Mouse (Mus musculus) embryo, embryonic 9.5 days (tissue): ENCODE measurements around the gene Anapc2.

Experiments used
- DNase-seq: peaks from one replicate; pipeline ENCODE4 v3.0.0-alpha.2; 2017; ENCODE audit errors: extremely low spot score

Gene Anapc2

DNA sequence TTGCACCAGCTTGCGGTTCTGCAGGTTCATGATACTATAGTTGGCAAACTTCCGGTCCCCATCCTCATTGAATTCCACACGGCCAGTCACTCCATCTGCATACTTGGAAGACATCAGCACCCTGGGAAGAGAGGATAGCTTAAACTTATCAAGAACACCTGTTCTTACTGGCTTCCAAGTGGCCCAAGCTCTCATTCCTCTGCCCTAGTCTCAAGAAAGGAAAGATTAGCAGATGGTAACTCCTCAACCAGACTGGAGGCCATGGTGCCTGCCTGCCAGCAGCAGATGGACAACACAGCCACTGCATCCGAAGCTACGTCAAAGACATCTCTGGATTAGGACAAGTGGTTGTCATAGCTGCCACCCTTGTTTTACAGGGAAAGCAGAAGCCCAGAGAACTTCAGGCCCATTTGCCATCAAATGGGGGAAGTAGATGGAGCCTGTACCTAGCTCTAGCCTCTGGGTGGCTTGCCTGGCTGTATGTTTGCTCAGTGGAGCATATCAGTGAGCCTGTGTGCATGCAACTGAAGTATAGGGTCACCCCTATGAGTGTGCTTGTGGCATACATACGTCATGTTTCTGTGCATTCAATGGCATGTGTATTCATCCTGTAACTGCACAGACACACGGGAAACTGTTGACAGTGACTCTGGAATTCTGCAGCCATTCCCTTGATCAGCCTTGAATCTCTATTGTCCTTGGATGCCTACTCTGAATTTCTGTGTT, 31.8 kb downstream of the Anapc2 start:
- no peak for DNase-seq

DNA sequence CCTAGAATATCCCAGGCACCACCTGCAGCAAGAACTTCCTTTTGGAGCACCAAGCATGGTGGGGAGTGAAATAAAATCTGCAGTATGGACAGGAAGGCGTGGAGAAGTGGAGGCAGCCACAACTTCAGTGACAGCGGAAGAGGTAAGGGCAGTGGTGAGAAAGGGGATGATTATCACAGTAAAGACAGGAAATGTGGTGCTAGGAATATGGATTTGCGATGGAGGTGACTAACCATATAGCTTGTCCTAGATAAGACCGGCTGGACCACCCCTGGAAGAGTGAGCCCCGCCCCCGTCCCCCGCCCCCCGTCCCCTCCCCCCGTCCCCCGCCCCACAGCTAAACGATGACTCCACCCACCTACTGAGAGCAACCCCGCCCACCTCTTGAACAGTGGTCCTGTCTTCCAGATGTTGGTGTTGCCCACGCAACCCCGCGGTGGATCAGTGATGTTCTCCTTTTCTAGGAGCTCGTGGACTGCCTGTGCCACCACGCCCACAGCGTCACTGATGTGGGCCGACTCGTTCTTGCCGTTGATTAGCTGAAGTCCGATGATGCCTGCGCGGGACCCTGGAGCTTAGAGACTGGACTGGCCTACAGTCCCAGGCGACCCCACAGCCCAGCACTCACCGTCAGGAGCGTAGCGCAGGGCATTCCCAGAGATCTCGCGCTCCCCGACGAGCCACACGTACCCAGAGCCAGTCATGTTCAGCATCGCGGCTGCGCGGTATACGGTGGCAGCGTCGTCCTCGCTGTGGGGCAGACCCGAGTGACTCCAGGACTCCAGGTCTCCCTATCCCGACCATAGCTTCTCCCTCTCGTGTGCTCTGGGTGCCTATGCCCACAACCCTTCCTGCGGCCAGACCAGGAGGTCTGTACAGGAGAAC, 32.6 kb downstream of the Anapc2 start:
- DNase-seq: peak; percentile 62

DNA sequence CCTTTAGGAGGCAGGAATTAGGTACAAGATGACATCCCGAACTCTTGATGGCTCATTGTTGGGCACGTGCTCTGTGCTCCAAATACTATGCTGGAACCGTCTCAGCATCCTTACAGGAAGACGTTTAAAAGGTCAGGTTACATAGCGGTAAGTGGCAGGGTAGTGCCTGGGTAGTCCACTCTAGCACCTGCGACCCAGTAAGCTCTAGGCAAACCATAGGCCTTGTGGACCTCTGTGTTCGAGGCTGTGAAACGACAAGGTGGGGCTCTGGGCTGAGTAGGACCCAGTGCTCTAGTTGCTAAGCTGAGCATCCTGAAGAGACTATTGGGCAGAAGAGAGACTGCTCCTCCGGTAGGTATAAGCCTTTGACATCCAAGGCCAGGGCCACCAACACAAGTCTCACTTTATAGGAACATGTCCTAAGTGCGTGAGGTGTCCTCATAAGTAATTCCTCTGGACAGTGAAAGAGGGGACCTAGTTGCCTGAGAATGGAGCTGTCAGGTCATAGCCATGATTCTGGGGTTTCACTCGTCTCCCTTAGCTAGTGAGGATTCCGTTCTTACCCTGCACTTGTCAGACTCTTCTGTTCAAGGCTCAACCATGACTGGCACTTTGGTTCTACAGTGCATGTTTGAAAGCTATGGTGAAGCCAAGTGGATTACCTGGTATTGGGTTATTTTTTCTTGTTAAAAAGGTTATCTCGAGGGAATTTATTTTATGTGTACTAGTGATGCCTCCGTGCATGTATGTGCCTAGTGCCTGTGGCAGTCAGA, 33.5 kb downstream of the Anapc2 start:
- no peak for DNase-seq

DNA sequence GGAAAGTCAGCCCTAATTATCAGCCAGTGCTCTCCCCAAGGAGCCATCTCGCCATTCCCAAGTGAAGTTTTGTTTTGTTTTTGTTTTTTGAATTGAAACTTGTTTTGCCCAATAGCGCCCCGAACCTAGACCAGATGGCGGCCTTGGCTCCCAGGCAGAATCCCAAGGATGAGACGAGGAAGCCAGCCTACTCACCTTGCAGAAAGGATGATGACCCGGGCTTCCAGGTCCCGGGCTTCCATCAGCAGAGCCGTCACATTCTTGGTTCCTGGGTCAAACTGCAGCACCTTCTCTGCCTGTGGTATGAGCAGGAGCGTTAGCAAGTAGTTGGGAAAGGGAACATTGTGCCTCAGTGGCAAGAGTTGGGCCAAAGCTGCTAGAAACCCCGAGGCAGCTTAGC, 37.9 kb downstream of the Anapc2 start:
- no peak for DNase-seq

DNA sequence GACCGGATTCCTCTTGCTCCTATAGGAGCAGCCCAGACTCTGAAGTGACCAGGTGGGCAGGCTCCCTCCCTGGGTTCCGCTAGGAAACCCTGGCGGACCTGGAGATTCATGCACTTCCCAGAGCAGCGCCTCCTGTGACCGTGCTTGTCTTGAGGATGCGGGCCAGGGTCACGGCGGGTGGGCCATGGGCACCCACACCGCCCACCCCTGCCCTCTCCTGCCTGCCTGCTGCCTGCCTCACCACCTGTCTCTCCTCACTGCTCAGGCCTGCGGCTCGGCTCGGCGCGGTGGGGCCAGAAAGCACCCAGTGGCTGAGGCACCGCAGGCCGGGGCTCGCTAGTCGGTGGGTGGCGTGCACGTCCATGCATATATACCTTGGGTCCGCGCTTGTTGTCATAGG, 38.7 kb downstream of the Anapc2 start:
- no peak for DNase-seq

DNA sequence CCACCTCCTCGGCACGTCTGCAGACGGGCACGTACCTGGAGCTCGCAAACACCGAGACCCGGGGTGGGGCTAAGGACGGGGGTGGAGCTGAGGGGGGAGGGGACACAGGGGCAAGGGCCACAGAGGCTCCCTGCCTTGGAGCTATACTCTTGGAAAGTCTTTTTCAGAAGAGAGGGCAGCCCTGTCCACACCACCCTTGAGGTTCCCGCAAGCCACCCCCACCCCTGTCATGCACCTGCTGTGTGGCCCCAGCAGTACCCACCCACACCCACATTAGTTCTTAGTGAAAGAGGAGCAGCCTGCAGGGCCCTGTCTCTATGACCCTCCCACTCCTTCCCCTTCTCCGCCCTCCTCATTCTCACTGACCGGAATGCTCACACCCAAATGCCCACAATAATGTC, 39.2 kb downstream of the Anapc2 start:
- DNase-seq: no peak

DNA sequence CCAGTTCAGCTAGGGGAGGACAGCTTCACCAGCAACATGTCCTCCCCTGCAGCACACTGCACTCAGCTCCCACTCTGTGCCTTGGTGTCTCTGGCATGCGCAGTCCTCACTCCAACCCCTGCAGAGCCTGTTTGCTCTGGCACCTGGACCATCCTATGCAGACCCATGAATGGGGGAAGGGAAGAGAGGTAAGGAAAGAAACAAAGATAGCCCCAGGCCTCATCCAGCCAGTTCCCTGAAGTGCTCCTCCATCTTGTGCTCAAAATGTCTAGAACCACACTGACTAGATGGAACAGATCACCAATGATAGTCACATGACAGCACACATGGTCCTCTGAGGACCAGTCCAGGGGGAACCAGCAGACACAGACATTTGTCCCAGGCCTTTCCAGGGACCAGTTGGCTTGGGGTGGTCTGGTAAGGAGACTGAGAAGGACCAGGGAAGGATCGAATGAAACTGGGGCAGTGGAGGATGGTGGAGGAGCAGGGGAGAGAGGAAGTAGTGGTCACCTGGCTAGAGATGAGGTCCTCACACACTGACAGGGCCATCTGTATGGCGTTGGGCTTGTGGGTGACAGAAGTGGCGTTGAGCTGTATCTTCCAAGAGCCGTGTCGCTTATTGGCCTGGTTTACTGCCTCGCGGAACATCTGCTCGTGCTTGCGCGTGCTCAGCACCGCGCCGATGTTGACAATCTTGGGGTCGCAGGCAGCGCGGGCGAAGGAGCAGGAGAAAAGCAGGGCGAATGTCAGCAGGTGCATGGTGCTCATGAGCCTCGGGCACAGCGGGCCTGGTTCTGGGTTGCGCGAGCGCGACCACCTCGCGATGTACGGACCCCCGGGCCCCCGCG, 46.1 kb downstream of the Anapc2 start:
- no peak for DNase-seq

DNA sequence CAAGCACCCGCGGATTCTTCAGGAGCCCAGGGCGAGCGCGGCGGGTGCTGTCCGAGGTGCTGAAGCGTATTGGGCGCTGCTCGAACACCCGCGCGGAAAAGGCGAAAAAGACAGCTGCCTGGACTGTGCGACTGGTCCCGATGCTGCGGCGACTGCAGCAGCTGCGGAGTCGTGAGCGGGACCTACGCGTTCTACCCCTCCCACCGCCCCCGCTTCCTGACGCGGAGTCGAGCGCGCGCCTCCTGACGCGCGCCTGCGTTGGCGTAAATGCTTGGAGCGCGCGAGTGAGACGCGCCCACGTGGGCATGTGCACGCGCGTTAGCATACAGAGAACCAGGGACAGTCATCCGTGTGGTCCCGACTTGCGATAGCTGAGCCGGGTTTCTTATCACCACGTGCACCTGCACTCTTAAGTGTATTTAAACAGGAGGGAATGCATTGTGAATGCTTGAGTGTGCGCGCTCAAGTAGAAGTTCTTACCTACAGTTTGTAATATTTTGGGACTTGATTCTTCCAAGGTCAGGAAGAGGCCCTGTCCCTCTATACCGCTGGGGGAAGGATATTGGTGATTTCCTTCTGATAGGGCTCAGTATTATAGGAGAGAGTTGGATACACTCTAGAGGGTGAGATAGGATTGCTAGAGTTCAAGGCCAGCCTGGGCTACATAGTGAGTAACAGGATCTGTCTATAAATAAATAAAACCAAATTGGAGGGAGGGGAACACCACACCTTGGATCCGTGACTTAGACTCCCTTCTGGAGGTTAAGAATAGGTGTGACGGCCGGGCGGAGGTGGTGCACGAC, 46.9 kb downstream of the Anapc2 start, which contains the start of gene Grin1:
Gene Grin1 (minus strand): TSS at position 217 of the 803 bp plus-strand sequence.
- peak; percentile 75 for DNase-seq

DNA sequence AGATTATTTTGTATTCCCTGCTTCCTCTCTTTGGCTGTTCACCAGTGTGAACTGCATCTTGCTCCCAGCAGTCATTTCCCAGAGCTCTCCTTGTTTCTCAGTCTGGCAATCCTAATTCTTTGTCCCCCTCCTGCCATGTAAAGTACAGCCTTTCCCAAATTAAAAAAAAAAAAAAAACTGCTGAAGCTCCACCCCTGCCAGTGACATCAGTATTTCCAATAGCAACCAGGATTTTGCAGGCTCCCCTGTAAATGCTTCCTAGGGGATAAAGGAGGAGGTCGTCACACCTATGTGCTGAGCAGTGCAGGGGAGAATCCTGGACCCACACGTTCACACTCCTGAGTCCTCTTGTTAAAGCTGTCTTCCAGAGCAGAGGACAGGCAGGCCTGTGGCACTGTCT, 47.8 kb downstream of the Anapc2 start:
- DNase-seq: no peak

DNA sequence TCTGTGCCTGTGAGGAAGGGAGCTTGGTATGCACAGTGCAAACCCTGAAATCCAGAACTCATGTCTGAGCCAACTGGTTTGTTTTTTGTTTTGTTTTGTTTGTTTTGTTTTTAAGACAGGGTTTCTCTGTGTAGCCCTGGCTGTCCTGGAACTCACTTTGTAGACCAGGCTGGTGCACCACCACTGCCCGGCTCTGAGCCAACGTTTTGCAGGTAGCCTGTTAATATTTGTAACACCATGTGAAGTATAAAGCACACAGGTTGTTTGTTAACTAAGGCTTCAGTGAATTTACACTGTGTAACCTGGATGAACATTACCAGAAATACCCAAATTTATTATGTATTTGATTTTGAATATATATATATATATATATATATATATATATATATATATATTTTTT, 53.8 kb downstream of the Anapc2 start:
- DNase-seq: no peak

DNA sequence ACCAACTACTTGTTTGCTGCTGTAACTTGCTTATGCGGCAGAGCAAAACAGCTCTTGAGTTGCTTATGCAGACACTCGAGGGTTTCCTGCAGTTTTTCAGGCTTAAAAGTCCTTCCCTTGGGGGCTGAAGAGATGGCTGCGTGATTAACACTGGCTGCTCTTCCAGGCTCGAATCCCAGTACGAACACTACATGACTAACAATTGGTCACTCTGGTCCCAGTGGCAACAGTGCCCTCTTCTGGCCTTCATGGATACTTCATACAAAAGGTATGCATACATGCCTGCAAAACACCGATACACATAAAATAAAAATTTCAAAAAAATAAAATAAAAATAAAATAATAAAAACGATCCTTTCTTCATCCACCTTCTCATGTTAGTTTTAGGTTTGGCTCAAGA, 56.2 kb downstream of the Anapc2 start:
- DNase-seq: peak; percentile 29

DNA sequence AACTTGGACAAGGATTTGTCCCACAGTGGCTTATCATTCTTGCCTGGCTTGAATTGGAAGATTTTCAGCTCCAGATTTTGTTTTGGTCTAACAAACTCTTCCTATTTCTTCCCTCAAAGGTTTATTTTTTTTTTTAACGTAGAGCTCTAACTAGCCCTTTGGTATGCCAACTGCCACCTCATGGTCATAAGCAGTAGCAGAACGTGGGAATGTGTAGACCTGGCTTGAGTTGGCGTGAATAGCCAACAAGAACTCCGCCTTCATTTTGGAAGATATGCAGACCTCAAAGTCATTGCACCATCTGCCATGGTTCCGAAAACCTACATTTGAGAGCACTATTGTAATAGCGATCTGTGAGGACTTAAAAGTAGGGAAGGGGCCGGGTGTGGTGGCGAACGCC, 59.2 kb downstream of the Anapc2 start:
- DNase-seq: no peak

DNA sequence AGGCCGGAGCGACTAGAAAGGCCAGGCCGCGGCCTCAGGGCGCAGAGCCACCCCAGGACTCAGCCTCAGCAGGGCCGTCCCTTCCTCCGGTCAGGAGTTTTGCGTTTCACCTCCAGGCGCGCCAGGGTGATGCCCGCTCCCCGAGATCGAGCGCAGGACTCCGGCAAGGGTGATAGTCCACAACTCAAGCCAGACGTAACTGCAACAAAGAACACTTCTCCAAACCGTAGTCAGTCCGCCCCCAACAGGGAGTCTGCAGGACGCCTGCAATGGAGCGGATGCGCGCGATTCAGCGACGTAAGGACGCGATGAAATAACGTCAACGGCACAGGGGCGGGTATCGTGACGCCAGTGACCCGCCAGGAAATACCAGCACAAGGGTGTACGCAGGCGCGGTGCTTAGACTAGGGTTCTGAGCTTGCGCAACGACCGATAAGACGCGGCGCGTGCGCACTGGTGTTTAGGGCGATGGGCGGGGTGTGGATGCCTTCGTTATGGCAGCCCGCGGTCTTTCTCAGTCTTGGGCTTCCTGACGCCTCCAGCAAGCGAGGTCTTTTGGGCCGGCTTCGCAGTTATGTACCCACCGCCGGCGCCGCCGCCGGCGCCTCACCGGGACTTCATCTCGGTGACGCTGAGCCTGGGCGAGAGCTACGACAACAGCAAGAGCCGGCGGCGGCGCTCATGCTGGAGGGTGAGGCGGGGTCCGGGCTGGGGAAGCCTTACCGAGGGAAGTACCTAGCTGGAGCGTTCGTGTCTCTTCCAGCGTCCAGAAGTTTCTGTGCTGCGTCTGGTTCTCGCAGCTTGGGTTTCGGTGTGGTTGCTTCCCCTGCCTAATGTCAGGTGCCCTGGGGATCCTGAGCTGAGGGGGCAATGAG, 60.2 kb downstream of the Anapc2 start, which contains the start of gene Man1b1:
Gene Man1b1 (plus strand): TSS at position 53 of the 875 bp plus-strand sequence.
- DNase-seq: peak; percentile 98

DNA sequence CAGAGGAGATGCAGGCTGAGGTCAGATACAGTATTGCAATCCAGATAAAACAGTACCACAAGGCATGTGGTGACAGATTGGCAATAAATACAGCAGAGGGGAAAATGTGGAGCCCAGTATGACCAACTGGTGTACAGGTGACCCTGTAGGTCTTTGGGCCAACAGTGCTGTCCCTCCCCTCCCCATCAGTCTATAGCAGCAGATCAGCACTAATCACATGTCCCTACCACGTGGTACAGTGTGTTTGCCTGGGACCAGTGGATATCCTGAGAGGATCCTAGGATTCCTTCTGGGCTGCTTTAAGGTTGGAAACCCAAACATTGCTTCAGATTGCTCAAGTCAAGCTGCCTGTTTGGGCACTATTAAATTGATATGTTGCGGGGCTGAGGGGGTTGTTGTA, 61.3 kb downstream of the Anapc2 start:
- DNase-seq: no peak
